Comparison of ENCODE assay signal across 19 mouse cellular contexts in the genomic region with DNA sequence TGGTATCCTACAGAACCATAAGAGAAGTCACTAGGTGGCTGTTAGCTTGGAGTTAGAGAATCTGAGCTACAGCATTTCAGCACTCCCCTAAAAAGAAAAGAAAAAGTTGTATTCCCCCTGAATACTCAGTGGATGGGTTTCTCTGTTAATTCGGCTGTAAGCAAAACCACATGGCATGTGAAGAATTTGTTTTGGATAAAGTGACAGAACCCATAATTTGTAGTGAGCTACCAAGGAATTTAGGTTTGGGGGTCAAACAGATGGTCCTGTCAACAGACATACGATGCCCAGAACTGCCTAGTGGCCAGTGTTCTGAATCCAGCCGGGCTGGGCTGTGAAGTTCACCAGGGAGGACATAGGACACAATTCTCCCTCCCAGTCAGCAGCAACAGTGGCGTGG.
"Had no signal": no experiment of that assay in that cellular context is flagged by ENCODE, and none has a peak within 500 bp of the region (broad histone marks: within the 10 kb centered on the region; RNA-seq: fewer than 3 reads in every experiment).

No protein-coding gene starts in this region.

- H3K36me3 ChIP-seq: midbrain, embryonic 10.5 days; midbrain, embryonic 12.5 days; neural tube, embryonic 13.5 days; neural tube, embryonic 15.5 days had no signal

- ATAC-seq: midbrain, embryonic 16.5 days had no signal

- H3K9ac ChIP-seq: lung, embryonic 14.5 days; midbrain, embryonic 12.5 days; neural tube, embryonic 13.5 days; neural tube, embryonic 15.5 days had no signal

- H3K4me2 ChIP-seq: lung, embryonic 14.5 days; midbrain, embryonic 12.5 days; neural tube, embryonic 13.5 days; neural tube, embryonic 15.5 days had no signal

- H3K4me1 ChIP-seq: midbrain, embryonic 10.5 days; midbrain, embryonic 12.5 days; neural tube, embryonic 13.5 days; neural tube, embryonic 15.5 days had no signal

- H3K9me3 ChIP-seq: midbrain, embryonic 10.5 days; midbrain, embryonic 12.5 days had no signal

- H3K4me3 ChIP-seq: midbrain, embryonic 10.5 days; midbrain, embryonic 12.5 days; myocyte; neural tube, embryonic 13.5 days; neural tube, embryonic 15.5 days had no signal

- DNase-seq: lung, adult 18-20 months; lung, embryonic 14.5 days; lung, postnatal 10 days; lung, postnatal 4 days; midbrain, embryonic 14.5 days; retina, postnatal 1 day; right cerebral cortex, adult 18-20 months; right cerebral cortex, postnatal 25 days; right cerebral cortex, postnatal 4 days; spleen, adult 18-20 months; thymus, adult 18-20 months; thymus, postnatal 14 days; thymus, postnatal 36 days had no signal

- H3K27ac ChIP-seq: midbrain, embryonic 10.5 days; midbrain, embryonic 12.5 days; neural tube, embryonic 13.5 days; neural tube, embryonic 15.5 days had no signal

- H3K27me3 ChIP-seq: midbrain, embryonic 12.5 days; neural tube, embryonic 13.5 days; neural tube, embryonic 15.5 days had no signal
